In genomic region chr11:35304216-35304975, GRCm38 (mm10) we compare ENCODE assay signal across 22 mouse cellular contexts.
DNase-seq lines count a peak whose midpoint lies in the region; ATAC-seq and TF ChIP-seq lines count a peak whose summit lies in the region.
"Had no signal": no experiment of that assay in that cellular context is flagged by ENCODE, and none has a peak within 500 bp of the region (broad histone marks: within the 10 kb centered on the region; RNA-seq: fewer than 3 reads in every experiment).

No protein-coding gene starts in this region.

- no peaks in the 10 kb centered on the region for H3K36me3 ChIP-seq in forebrain, postnatal 0 days (ENCODE audit: insufficient read depth)
- H3K36me3 ChIP-seq: embryonic facial prominence, embryonic 12.5 days; forebrain, embryonic 15.5 days; heart, embryonic 10.5 days; hindbrain, embryonic 12.5 days; intestine, embryonic 15.5 days; kidney, embryonic 15.5 days; midbrain, embryonic 15.5 days; stomach, embryonic 15.5 days had no signal

- 0 out of 2 replicates have a peak, but pooled peaks cover 9% of the 10 kb centered on the region for H3K4me1 ChIP-seq in forebrain, postnatal 0 days (ENCODE audit: insufficient read depth)
- H3K4me1 ChIP-seq: intestine, embryonic 15.5 days; megakaryocyte, embryonic 14.5 days; midbrain, embryonic 15.5 days; stomach, embryonic 15.5 days had no signal

- no peaks in the 10 kb centered on the region for H3K9me3 ChIP-seq in forebrain, postnatal 0 days (ENCODE audit: low read length)
- H3K9me3 ChIP-seq: embryonic facial prominence, embryonic 12.5 days; forebrain, embryonic 15.5 days; heart, embryonic 10.5 days; hindbrain, embryonic 12.5 days; intestine, embryonic 15.5 days; kidney, embryonic 15.5 days; limb, embryonic 10.5 days; midbrain, embryonic 15.5 days; stomach, embryonic 15.5 days had no signal

- no peak for TF ChIP-seq CTCF in left cerebral cortex, adult 2 months (IDR thresholded peaks at IDR 0.05)
- no peak for TF ChIP-seq CTCF in forebrain, postnatal 0 days (IDR thresholded peaks at IDR 0.05; ENCODE audit: low read depth)

- intact Hi-C loops in left cerebral cortex, adult 2 months (cut with DNase I): no loop called here

- no peak overlapping the region for H3K9ac ChIP-seq in forebrain, postnatal 0 days
- H3K9ac ChIP-seq: embryonic facial prominence, embryonic 12.5 days; forebrain, embryonic 15.5 days; hindbrain, embryonic 12.5 days; intestine, embryonic 15.5 days; kidney, embryonic 15.5 days; liver, postnatal 0 days; midbrain, embryonic 15.5 days; stomach, embryonic 15.5 days had no signal

- H3K27ac ChIP-seq in left cerebral cortex, adult 2 months: peak overlapping the region; percentile 81; the same call in 1 of the 2 replicates
- no peak overlapping the region for H3K27ac ChIP-seq in forebrain, postnatal 0 days (ENCODE audit: low read depth, low read length)
- H3K27ac ChIP-seq: embryonic facial prominence, embryonic 12.5 days; forebrain, embryonic 15.5 days; heart, embryonic 10.5 days; hindbrain, embryonic 12.5 days; intestine, embryonic 15.5 days; kidney, embryonic 15.5 days; limb, embryonic 10.5 days; midbrain, embryonic 15.5 days; stomach, embryonic 15.5 days had no signal

- no peak for DNase-seq in left cerebral cortex, adult 2 months (ENCODE audit: extremely low spot score in 1 of 2, low spot score in 2 of 2)
- DNase-seq in left cerebral cortex, adult 9 months (ENCODE audit: low spot score in 2 of 2): no peak
- DNase-seq in cerebellum, adult 11-12 months: peak; percentile 94
- DNase-seq in cerebellum, postnatal 10 days: peak; percentile 87 to 93
- DNase-seq in adrenal gland, adult (ENCODE audit: inconsistent age in 2 of 2, low spot score in 1 of 2): no peak
- DNase-seq in forebrain, postnatal 0 days: no peak
- DNase-seq: adrenal gland, adult 8-10 months; layer of hippocampus, postnatal 36 days; liver, postnatal 0 days; right cerebral cortex, postnatal 14 days; thymus, adult 2 months had no signal

- H3K27me3 ChIP-seq in forebrain, postnatal 0 days (ENCODE audit: insufficient read depth, low read length): no peaks in the 10 kb centered on the region
- H3K27me3 ChIP-seq: embryonic facial prominence, embryonic 12.5 days; forebrain, embryonic 15.5 days; hindbrain, embryonic 12.5 days; intestine, embryonic 15.5 days; megakaryocyte, embryonic 14.5 days; stomach, embryonic 15.5 days had no signal

- no peak overlapping the region for H3K4me2 ChIP-seq in forebrain, postnatal 0 days (ENCODE audit: low read depth)
- H3K4me2 ChIP-seq: embryonic facial prominence, embryonic 12.5 days; forebrain, embryonic 15.5 days; hindbrain, embryonic 12.5 days; intestine, embryonic 15.5 days; kidney, embryonic 15.5 days; midbrain, embryonic 15.5 days; stomach, embryonic 15.5 days had no signal

- 71% methylated on average over 8 of the region's 8 CpGs for WGBS in forebrain, postnatal 0 days

- no peak overlapping the region for H3K4me3 ChIP-seq in left cerebral cortex, adult 2 months
- no peak overlapping the region for H3K4me3 ChIP-seq in forebrain, postnatal 0 days (ENCODE audit: low read depth, low read length)
- H3K4me3 ChIP-seq: embryonic facial prominence, embryonic 12.5 days; forebrain, embryonic 15.5 days; heart, embryonic 10.5 days; hindbrain, embryonic 12.5 days; intestine, embryonic 15.5 days; kidney, embryonic 15.5 days; limb, embryonic 10.5 days; megakaryocyte, embryonic 14.5 days; midbrain, embryonic 15.5 days; stomach, embryonic 15.5 days had no signal

- no peak for ATAC-seq in erythroblast, adult 5-6 weeks (replicated peaks; ENCODE audit: low FRiP score, poor library complexity, severe bottlenecking)
- no peak for ATAC-seq in forebrain, postnatal 0 days
- ATAC-seq: forebrain, embryonic 15.5 days; intestine, embryonic 15.5 days; liver, postnatal 0 days; midbrain, embryonic 15.5 days had no signal

Comparison
In these comparisons a context has a peak if more than half of its experiments do, and no peak if none do; other contexts are left out.
1. DNase-seq: peak in cerebellum, adult 11-12 months (single experiment) and cerebellum, postnatal 10 days (2 of 2); none in left cerebral cortex, adult 2 months (0 of 2), left cerebral cortex, adult 9 months (0 of 2), adrenal gland, adult (0 of 2) and forebrain, postnatal 0 days (single experiment).